Mouse (Mus musculus) left cerebral cortex, adult 8-10 months (tissue): ENCODE data around the gene Medag. TPM values are rescaled to one million over a fixed set of nuclear protein-coding genes. Genes with fewer than 3 reads are reported as not detected.

Source experiments
- DNase-seq, 2 experiments: peaks; one replicate each; pipeline ENCODE4 v3.0.0; 2022; ENCODE audit warnings: low spot score in 2 of 2
- total RNA-seq, 4 experiments: library from RNA; stranded (reverse); gene quantifications; 2 replicates each; pipeline ENCODE4 v1.2.4; 2022

Gene Medag
- total RNA-seq, 4 experiments from 2014 or later: 12.1 to 17.6 (median 15.0) TPM

DNA sequence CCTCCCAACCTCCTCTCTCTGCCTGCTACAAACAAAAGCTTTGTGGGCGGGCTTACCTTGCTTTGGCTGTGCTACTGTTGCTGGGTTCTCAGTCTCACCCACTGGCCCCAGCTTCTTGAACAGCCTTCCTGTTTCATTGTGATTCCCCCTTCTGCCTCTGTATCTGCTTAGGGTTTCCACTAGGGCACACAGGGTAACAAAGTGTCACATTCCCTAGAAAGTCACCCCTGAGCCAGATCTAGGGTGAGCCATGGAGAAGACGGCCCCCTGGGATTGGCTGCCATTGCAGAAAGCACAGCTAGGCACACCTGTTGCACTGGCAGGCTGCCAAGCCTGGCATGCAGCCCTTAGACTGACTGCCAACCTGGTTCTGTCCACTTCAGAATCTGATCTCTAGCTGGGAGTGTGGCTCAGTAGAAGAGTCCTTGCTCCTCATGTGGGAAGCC, 17.3 kb downstream of the Medag start:
- no peak for DNase-seq

DNA sequence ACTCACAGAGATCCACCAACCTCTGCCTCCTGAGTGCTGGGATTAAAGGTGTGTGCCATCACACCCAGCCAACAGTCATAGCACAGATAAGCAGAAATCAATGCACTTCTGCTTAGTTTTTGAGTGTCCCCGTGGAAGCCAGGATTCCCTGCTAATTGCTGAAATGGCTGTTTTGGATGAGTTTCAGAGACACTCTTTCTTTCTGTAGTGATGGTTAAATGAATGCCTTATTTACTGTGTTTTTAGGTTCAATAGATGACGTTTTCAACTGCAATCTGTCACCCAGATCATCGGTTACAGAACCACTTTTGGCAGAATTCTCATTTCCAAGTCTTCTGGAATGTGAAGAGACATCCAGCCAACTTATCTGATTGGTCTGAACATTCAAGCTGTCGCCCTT, 18.0 kb downstream of the Medag start:
- DNase-seq: no peak

DNA sequence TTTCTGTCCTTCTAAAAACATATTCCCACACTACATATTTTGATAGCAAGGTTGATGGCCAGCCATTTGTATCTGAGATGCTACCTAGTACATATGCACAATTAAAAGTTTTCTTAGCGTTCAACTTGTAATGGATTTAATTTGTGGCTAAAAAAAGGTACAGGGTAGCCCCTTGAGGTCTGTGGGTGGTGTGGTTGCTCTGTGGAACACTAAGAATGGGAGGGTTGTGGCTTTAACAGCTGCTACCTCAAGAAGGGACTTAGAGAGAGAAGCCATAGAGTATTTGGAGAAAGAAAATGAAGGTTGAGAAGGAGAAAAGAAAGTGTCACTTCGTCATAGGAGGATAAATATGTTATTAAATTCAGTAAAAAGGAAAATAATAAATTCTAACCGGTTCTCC, 19.4 kb downstream of the Medag start:
- no peak for DNase-seq

DNA sequence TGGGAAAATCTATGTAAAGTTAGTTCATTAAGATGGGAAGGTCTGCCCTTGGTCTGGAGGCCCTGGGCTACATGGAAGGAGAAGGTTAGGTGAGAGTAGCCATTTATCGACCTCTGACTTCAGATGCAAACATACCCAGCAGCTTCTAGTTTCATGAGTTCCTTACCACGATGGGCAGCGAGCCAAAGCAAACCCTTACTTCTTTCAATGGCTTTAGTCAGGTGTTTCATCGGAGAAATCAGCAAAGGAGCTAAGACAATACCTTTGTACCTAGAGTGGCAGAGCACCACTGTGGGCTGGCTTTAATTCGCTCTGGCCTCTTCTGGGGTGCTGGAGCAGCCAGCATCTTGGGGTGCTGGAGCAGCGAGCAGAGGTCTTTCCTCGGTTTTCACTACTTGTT, 22.1 kb downstream of the Medag start:
- no peak for DNase-seq

DNA sequence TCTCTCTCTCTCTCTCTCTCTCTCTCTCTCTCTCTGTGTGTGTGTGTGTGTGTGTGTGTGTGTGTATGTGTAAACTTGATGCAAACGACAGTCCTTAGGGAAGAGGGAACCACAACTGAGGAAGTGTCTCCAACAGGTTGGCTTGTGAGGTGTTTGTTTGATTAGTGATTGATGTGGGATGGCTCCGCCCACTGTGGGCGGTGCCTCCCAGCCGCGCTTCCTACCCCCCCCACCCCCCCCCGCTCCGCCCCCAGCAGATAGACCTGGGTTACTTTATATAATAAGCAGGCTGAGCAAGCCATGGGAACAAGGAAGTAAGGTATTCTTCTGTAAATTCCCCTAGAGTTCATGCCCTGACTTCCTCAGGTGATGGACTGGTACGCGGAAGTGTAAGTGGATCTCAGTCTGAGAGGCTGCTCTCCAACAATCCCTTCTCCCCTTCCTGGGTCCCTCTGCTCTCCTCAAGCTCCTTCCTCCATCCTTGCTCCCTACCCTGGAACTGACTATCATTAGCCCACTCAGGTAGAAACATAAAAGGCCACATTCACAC, 22.7 kb downstream of the Medag start:
- no peak for DNase-seq

DNA sequence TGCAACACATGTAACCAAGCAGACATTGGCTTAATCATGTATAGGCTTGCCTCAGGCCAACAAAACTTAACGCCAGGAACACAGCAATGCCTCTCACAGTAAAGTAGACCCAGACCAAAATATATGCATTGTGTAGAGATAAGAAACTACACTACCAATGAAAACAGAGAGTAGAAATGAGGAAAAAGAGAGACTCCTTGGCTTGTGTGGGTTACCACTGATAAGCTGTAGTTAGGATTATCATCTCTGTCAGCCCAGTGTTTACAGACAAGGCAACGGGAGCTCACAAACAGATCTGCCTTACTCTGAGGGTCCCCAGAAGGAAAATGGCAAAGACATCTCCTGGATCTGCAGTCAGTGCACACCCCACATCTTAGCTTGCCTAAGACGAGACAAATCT, 25.0 kb downstream of the Medag start:
- no peak for DNase-seq

DNA sequence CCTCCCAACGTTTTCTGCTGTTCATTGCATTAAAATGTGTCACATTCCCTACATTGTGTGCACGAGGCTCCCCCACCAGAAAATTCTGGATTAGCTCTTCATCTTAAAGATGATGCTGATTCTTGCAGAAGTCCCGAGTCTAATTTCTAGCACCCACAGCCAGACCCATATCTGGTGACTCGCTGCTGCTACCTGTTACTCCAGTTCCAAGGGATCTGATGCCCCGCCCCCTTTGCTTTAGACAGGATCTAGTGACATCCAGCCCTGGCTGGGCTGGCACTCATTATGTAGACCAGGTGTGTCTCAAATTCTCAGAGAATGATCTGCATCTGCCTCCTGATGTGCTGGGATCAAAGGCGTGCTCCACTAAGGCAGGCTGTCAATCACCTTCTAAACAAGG, 25.6 kb downstream of the Medag start:
- DNase-seq: no peak

DNA sequence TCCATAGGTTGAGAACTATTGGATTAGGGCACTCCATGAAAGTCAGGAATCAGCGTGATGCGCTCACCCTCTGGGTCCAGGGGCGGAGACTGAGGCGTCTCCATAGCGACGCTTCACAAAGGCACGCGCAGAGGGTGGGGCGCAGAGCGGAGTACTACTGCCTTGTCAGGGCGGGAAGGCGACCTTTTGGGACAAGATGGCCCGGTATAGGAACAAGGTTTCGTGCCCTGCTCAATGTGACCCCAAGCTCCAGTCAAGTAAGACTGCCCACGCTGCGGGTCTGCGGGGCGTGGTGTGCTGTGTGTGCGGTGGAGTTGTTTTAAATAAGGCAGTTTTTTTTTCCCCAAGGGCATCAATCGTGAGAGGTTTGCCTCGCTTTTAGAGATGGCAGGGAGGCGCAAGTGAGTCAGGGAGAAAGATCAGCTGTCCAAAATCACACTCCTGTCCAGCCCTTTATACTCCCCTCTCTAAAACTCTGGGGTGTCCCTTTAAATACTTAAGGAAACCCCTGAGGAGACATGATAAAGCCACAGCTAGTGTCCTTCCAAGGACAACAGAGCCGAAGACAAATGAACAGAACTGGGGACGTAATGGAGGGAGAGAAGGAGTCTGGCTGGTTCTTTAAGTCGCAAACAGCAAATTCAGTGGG, 28.1 kb downstream of the Medag start, which contains the start of gene Tex26:
TSS of gene Tex26 (plus strand) at position 130 of the 649 bp plus-strand sequence.
- peak; percentile 30 to 64 for DNase-seq

DNA sequence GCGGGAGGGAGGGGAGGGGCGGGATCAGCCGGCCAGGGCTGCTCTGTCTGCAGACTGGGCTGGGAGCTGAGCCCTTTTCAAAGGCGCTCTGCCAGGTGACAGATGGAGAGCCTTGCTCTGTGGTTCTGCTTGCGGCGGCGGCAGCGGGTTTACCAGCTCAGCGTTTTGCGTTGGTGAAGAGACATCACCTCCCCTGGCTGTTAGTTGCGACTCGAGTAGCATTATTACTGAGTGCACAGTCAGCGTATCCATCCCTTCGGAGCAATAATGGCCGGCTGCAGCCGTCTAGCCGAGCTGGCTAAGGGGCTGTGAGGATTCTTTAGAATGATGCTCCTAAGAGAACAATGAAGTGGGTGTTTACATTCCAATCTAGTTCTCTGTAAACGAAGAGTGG, 28.6 kb downstream of the Medag start:
- DNase-seq: peak; percentile 56 to 80

DNA sequence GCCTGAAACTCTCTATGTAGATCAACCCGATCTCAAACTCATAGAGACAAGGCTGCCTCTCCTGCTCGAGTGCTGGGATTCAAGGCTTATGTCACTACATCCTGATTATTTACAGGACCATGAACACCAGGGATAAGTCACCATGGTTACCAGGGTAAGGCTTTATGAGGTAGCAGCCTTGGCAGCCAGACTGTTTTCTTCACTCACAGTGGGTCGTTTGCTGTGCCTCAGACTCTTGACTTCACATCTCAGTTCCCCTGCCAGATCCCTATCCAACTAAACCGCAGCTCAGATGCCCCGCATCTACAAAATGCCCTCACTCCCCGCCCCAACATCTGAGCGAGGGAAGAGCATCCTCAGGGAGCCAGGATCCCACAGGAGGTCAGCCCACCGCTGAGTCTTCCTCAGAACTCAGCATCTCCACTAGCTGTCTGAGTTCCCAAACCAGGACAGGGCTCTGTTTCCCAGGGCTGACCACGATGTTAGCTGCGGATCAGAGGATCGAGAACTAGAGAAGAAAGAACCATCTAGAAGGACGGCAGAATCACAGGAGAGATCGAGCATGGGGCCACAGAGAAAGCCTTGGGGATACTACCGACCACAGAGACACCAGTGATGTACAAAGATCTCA, 30.2 kb downstream of the Medag start:
- no peak for DNase-seq

DNA sequence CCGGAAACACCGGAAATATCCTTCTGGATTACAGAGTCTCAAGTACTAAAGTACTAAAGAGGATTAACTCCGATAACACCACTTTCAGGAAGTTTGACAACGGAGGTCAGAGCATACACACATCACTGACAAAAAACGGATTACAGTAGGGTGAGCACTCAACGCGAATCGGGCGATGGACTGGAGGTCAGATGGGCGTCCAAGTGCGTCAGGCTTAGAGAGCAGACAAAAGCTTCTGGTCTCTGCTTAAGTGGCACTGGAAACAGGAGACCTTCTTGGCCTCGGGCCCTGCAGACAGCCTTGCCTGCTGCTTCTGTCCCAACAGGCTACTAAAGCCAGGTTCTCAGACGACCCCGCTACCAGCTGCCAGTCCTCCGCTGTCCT, 30.7 kb downstream of the Medag start:
- no peak for DNase-seq

DNA sequence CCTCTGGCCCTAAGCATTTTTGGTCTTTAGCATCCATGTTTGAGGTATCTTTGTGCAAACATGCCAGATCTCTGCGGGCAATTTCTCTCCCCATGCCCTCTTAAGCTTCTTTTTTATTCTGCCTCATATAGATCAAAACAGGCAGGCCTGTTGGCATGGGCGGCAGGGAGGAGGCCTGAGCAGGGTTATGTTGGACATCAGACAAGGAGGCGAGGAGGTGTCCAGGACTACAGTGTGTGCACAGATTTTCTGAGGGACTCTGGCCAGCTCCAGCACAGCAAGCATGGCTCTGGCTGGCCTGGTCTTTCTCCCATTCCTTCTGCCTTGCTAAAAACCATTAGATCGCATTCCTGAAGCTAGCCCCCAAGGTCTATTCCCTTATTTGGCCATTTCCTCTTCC, 32.9 kb downstream of the Medag start:
- no peak for DNase-seq

DNA sequence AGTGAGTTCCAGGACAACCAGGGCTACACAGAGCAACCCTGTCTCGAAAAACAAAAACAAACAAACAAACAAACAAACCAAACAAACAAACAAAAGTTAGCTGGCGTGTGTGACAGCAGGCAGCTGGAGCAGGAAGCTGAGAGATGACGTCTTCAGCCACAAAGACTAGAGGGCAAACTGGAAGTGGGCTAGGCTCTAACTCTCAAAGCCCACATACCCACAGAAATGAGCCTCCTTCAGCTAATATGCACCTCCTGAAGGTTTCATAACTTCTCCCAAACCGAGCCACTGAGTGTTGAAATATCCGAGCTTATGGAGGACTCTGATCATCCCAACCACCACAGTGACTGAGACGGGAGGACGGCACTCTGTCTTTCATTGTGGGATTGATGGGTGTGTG, 34.9 kb downstream of the Medag start:
- DNase-seq: no peak

DNA sequence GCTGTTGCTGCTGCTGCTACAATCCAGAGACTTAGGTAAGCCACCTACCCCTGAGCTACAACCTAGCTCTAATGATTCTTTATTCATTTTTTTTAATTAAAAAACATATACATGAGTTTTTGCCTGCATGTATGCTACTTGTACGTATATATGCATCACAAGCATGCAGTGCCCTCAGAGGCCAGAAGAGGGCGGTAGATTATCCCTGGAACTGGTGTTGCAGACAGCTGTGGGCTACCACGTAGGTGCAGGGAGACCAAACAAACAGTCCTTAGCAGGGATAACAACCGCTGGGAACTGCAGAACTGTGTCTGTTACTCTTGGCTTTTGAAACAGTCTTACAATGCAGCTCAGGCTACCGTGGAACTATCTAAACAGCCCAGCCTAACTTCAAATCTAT, 36.2 kb downstream of the Medag start:
- DNase-seq: no peak

DNA sequence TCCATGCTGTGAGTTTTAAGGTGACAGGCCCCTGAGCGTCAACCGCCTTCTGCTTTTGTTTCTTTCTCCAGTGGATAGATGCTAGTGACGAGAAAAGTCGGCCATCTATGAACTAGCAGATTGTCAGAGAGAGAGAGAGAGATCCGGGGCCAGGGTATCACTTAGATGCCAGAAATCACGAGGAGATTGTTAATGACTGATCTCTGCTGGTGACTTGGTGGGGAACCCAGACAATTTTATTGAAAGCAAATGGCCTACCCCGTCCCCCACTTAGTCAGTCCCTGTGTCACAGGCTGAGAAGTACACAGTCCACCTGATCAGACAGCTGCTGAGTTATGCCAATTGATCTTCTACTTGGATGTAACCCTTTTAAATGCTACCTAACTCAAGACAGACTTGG, 37.9 kb downstream of the Medag start:
- no peak for DNase-seq

DNA sequence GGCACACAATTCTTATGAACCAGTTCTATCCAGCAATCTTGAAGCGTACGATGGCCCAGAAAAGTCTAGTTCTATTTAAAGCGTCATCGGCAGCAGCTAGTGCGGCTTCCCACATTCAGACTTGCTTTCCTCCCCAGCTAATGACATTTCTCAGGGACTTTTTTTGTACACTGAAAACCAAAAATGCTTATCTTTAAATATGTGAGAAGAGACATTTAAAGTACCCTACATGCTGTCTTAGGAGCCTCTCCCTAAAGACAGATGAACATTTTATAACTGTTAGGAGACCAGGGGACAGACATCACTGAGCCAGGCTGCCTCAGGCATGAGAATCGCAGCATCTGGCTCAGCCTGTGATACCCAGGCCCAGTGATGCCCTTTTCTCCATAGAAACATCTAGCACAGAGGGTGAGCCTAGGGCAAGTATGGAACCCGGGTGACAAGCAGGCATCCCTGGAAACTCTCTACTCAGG, 39.7 kb downstream of the Medag start:
- DNase-seq: peak in 1 of 2 experiments; percentile 34

DNA sequence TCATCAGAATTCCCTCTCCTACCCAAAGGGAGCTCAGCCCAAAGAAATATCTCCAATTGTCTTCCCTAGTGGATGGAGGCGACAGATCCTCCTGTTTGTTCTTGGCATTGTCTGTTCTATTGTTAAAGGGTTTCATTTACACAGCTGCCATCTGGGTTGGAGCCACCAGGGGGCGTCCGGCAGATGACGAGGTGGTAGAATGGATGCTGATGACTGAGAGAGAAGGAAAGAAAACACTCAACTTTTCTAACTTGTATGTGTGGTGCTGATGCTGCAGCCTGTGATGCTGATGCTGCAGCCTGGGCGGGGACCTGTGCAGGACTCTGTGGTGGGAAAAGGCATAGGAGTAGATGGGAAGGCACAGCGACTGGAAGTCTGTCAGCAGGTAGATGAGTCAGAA, 42.7 kb downstream of the Medag start:
- peak; percentile 46 to 79 for DNase-seq

DNA sequence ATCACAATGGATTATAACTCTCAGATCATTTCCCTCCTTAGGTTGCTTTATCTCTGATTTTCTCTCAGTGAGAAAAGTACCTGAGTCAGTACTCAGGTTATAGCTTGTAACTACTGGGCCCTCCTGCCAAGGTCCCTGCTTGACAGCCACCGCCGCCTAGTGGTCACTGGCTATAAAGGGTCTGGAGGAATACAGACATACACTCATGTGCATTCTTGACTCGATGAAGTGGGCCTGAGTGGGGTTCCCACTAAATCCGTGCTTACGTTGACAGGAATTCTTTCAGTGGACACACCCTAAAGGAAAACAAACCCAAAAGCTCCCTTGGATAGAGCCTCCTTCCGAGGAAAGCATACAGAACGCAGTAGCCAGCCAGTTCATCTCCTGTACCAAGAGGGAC, 45.0 kb downstream of the Medag start:
- no peak for DNase-seq

DNA sequence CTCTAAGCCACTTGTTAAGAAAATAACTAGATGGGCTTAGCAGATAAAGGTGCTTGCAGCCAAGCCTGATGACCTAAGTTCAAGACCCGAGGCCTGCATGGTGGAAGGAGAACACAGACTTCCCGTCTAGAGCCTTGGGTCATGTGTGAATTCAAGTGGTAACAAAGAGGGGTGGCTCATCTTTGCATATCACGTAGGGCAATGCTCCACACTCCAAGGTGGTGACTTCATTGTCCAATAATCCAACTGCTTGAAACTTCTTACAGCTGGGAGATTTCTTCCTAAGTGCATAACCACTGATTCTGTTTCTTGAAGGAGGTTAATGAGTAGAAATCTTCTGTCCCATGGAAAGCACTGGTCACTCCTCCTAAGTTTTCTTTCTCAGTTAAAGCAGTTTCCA, 50.5 kb downstream of the Medag start:
- DNase-seq: no peak

DNA sequence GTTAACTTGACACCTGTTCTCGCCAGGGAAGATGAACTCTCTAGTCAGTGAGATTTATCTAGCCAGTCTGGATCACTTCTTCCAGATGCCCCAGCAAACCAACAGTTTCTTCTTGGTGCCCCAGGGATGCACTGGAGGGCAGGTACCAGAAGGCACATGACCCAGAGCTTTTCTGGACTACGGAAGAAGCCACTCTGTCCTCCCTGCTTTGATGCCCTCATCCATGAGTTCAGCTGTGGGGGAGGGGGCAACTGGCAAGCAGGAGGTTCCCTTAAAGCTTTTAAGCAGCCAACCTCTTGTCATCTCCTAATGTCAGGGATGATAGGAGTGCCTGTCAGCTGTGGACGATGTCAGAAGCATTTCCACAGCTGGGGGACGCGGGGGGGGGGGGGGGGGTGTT, 53.8 kb downstream of the Medag start:
- no peak for DNase-seq

DNA sequence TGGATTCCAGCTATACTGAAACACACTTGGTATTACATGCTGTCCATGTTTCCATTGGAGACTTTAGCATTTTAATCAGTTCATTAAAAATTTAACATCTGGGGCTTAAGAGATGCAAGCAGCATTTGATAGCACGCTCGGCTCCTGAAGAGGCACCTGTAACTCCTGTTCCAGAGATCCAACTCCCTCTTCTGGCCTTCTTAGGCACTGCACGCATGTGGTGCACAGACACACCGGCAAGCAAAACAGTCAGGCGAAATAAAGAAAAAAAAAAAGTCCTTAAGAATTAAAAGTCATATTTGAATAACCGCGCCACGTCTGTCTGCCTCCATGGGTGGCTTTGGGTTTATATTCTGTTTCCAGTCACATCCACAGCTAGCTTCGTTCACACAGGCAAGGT, 62.6 kb downstream of the Medag start:
- DNase-seq: no peak

DNA sequence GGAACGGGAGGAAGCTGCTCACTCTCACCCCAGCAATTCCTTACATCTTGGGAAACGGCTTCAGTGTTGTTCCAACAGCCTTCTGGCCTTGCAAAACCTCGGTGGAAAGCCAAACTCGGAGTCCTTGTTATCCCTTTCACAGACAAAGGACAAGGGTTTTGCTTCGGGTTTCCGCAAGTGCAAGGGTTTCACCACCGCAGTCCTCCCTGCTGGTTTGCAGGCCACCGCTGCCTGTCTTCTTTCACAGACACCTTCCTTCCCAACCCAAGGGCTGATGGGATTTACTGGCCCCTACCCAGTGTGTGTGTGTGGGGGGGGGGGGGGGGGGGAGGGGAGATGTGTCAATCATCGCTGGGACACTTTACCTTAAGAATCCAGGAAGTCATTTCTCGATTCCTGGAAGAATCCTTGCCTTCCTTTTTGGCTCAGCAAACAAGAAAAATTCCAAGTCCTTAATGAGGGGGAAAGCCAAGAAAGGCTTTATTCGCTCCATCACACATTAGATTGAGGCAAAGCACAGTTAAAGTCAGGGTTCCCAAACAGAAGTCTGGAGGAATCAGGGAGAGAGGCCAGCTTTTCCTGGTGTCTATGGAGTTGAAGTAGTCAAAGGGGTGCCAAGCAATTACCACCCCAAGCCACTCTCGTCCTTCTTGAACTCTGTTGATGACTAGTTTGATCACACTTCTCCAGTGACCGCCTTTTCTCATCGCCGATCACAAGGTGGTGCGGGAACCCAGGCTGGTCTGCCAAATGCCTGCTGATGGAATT, 63.3 kb downstream of the Medag start:
- no peak for DNase-seq
